Mouse (Mus musculus) ES-E14 (cell line): Measurements from ENCODE around the gene Zfp553.

Experiments
- CHD2 ChIP-seq: IDR thresholded peaks from 2 replicates; pipeline ENCODE4 v1.6.1; 2014; ENCODE audit warnings: mild to moderate bottlenecking, low read depth, low read length, inconsistent platforms
- HCFC1 ChIP-seq: IDR thresholded peaks from 2 replicates; pipeline ENCODE4 v1.6.1; 2012; ENCODE audit warnings: low read length, inconsistent platforms, borderline replicate concordance; ENCODE audit not compliant: insufficient read depth
- MAFK ChIP-seq: IDR thresholded peaks from 2 replicates; pipeline ENCODE4 v1.6.1; 2014; ENCODE audit warnings: mild to moderate bottlenecking, low read depth, low read length, inconsistent platforms; ENCODE audit not compliant: insufficient read depth
- ZC3H11A ChIP-seq: IDR thresholded peaks from 2 replicates; pipeline ENCODE4 v1.6.1; 2012; ENCODE audit warnings: low read depth, mild to moderate bottlenecking, inconsistent platforms, low read length, borderline replicate concordance
- ZNF384 ChIP-seq: IDR thresholded peaks from 2 replicates; pipeline ENCODE4 v1.6.1; 2012; ENCODE audit warnings: low read depth, low read length, inconsistent platforms

DNA sequence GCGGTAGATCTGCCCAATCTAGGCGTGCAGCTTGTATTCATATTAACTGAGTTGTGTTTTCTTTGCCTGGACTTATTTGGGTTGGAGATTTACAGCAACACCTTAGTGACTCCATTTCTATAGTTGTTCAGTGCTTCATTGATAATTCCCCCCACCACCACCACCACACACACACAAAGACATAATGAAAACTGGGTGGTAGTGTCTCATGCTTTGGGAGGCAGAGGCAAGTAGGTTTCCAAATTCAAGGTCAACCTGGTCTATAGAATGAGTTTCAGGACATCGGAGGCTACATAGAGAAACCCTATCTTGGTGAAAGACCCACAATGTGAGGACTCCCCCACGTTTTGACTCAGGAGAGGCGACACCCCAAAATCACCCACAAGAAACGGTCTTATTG is 8.2 kb upstream of the Zfp553 start:
- TF ChIP-seq MAFK, result no peak
- TF ChIP-seq HCFC1, result no peak
- TF ChIP-seq ZC3H11A, result no peak
- TF ChIP-seq ZNF384, result no peak
- no peak for TF ChIP-seq CHD2
